Mouse (Mus musculus): ENCODE data around the gene Sh3gl1.
"Not testable (repeated sequence)": the region's sequence is repeated elsewhere in the genome, so short reads cannot be mapped to it uniquely, and the experiment has no call there.

Gene Sh3gl1

GRCm38 (mm10) chr17:56036176-56036900 lies at the start of gene Sh3gl1:
Sh3gl1 (minus strand) TSS chr17:56036635.
- DNase-seq (ENCODE audit: low spot score in 2 of 2), result peak; percentile 99

- DNase-seq (ENCODE audit: low spot score in 2 of 2), result peak; percentile 50 to 60
Measured at GRCm38 (mm10) chr17:56080781-56081585, 44.5 kb upstream of the Sh3gl1 start.

- no peak for DNase-seq (ENCODE audit: low spot score in 2 of 2)
Measured at GRCm38 (mm10) chr17:56079921-56080320, 43.5 kb upstream of the Sh3gl1 start.

- peak; percentile 99 to 100 for DNase-seq (ENCODE audit: low spot score in 2 of 2)
Measured at GRCm38 (mm10) chr17:56078880-56079795, 42.7 kb upstream of the Sh3gl1 start, which contains the start of gene Hdgfl2. Hdgfl2 (plus strand) TSS chr17:56079634.

- DNase-seq (ENCODE audit: low spot score in 2 of 2), result not testable (repeated sequence)
Measured at GRCm38 (mm10) chr17:56078361-56078760, 41.9 kb upstream of the Sh3gl1 start.

GRCm38 (mm10) chr17:56077523-56077922 lies 41.1 kb upstream of the Sh3gl1 start:
- DNase-seq (ENCODE audit: low spot score in 2 of 2), result no peak

- DNase-seq (ENCODE audit: low spot score in 2 of 2), result peak; percentile 95 to 97
Measured at GRCm38 (mm10) chr17:56074827-56075208, 38.4 kb upstream of the Sh3gl1 start, which contains the start of gene Ubxn6. Ubxn6 (minus strand) TSS chr17:56075028.

GRCm38 (mm10) chr17:56074097-56074826 lies 37.8 kb upstream of the Sh3gl1 start:
- peak; percentile 64 to 66 for DNase-seq (ENCODE audit: low spot score in 2 of 2)

- DNase-seq (ENCODE audit: low spot score in 2 of 2), result no peak
Measured at GRCm38 (mm10) chr17:56072243-56072642, 35.8 kb upstream of the Sh3gl1 start.

GRCm38 (mm10) chr17:56071126-56071525 lies 34.7 kb upstream of the Sh3gl1 start:
- DNase-seq (ENCODE audit: low spot score in 2 of 2), result no peak

GRCm38 (mm10) chr17:56069066-56069465 lies 32.6 kb upstream of the Sh3gl1 start:
- DNase-seq (ENCODE audit: low spot score in 2 of 2), result no peak

GRCm38 (mm10) chr17:56066451-56066850 lies 30.0 kb upstream of the Sh3gl1 start:
- DNase-seq (ENCODE audit: low spot score in 2 of 2), result no peak

- DNase-seq (ENCODE audit: low spot score in 2 of 2), result not testable (repeated sequence)
Measured at GRCm38 (mm10) chr17:56065715-56066114, 29.3 kb upstream of the Sh3gl1 start.

- no peak for DNase-seq (ENCODE audit: low spot score in 2 of 2)
Measured at GRCm38 (mm10) chr17:56062081-56062480, 25.6 kb upstream of the Sh3gl1 start.

GRCm38 (mm10) chr17:56057381-56058120 lies 21.1 kb upstream of the Sh3gl1 start:
- no peak for DNase-seq (ENCODE audit: low spot score in 2 of 2)

GRCm38 (mm10) chr17:56055945-56056678 lies 19.7 kb upstream of the Sh3gl1 start:
- no peak for DNase-seq (ENCODE audit: low spot score in 2 of 2)

- DNase-seq (ENCODE audit: low spot score in 2 of 2), result no peak
Measured at GRCm38 (mm10) chr17:56054938-56055337, 18.5 kb upstream of the Sh3gl1 start.

GRCm38 (mm10) chr17:56051369-56051768 lies 14.9 kb upstream of the Sh3gl1 start:
- DNase-seq (ENCODE audit: low spot score in 2 of 2), result no peak

GRCm38 (mm10) chr17:56040857-56041163 lies 4.4 kb upstream of the Sh3gl1 start:
- DNase-seq (ENCODE audit: low spot score in 2 of 2), result no peak

Data from frontal cortex, postnatal 14 days (tissue).